Mouse (Mus musculus) gastrocnemius, postnatal 4 days (tissue): ENCODE results near the gene Stpg4. TPM values are rescaled to one million over a fixed set of nuclear protein-coding genes. Genes with fewer than 3 reads are reported as not detected.

ENCODE experiments used
- DNase-seq, 2 experiments: peaks; one replicate each; pipeline ENCODE4 v3.0.0; 2021 to 2022; ENCODE audit warnings: low spot score in 2 of 2, mixed read lengths in 2 of 2
- total RNA-seq, 2 experiments: library from RNA; stranded (reverse); gene quantifications; 2 replicates each; pipeline ENCODE4 v1.2.3; 2021

Gene Stpg4
- total RNA-seq, 2 experiments from 2014 or later = not detected

GRCm38 (mm10) chr17:87447612-87448200 lies 20.2 kb upstream of the Stpg4 start:
- DNase-seq = no peak

GRCm38 (mm10) chr17:87446767-87447611 lies 19.4 kb upstream of the Stpg4 start, which contains the start of gene Calm2:
Calm2 (minus strand) TSS chr17:87446935.
- peak; percentile 94 to 98 for DNase-seq

GRCm38 (mm10) chr17:87445917-87446766 lies 18.6 kb upstream of the Stpg4 start:
- peak; percentile 58 to 73 for DNase-seq

- no peak for DNase-seq
Measured at GRCm38 (mm10) chr17:87445337-87445916, 17.9 kb upstream of the Stpg4 start.

GRCm38 (mm10) chr17:87444763-87445162 lies 17.2 kb upstream of the Stpg4 start:
- no peak for DNase-seq

GRCm38 (mm10) chr17:87441537-87441936 lies 14.0 kb upstream of the Stpg4 start:
- DNase-seq = no peak

GRCm38 (mm10) chr17:87439441-87439840 lies 11.9 kb upstream of the Stpg4 start:
- no peak for DNase-seq

- no peak for DNase-seq
Measured at GRCm38 (mm10) chr17:87433929-87434328, 6.4 kb upstream of the Stpg4 start.

GRCm38 (mm10) chr17:87432743-87433142 lies 5.2 kb upstream of the Stpg4 start:
- no peak for DNase-seq

GRCm38 (mm10) chr17:87432314-87432713 lies 4.8 kb upstream of the Stpg4 start:
- DNase-seq = no peak

GRCm38 (mm10) chr17:87429431-87429830 lies 1.9 kb upstream of the Stpg4 start:
- DNase-seq = no peak

GRCm38 (mm10) chr17:87418082-87418481 lies 9.5 kb downstream of the Stpg4 start:
- no peak for DNase-seq

- DNase-seq = no peak
Measured at GRCm38 (mm10) chr17:87406646-87407045, 20.9 kb downstream of the Stpg4 start.

- DNase-seq = no peak
Measured at GRCm38 (mm10) chr17:87405576-87405975, 22.0 kb downstream of the Stpg4 start.

- no peak for DNase-seq
Measured at GRCm38 (mm10) chr17:87403462-87403861, 24.1 kb downstream of the Stpg4 start.

- DNase-seq = no peak
Measured at GRCm38 (mm10) chr17:87402444-87402843, 25.1 kb downstream of the Stpg4 start.

- DNase-seq = no peak
Measured at GRCm38 (mm10) chr17:87397088-87397487, 30.5 kb downstream of the Stpg4 start.

GRCm38 (mm10) chr17:87391242-87391641 lies 36.3 kb downstream of the Stpg4 start:
- peak in 1 of 2 experiments; percentile 57 for DNase-seq

- peak in 1 of 2 experiments; percentile 58 for DNase-seq
Measured at GRCm38 (mm10) chr17:87387068-87387467, 40.5 kb downstream of the Stpg4 start.

- DNase-seq = peak in 1 of 2 experiments; percentile 10
Measured at GRCm38 (mm10) chr17:87385835-87386234, 41.7 kb downstream of the Stpg4 start.

- DNase-seq = peak; percentile 12 to 13
Measured at GRCm38 (mm10) chr17:87380681-87381080, 46.9 kb downstream of the Stpg4 start.
